Mouse (Mus musculus) megakaryocyte, embryonic 14.5 days (primary cell): ENCODE results near the gene Dgki.

Source experiments
- FLI1 ChIP-seq: IDR thresholded peaks from 2 replicates; pipeline ENCODE4 v1.6.1; 2012; ENCODE audit warnings: low read length, inconsistent platforms, mixed read lengths
- GATA1 ChIP-seq: IDR thresholded peaks from 3 replicates; pipeline ENCODE4 v1.6.1; 2012; ENCODE audit warnings: mixed read lengths, low read length, inconsistent platforms, borderline replicate concordance

- TF ChIP-seq GATA1 (no peak), FLI1 (no peak)
These were observed 37.5 kb downstream of the Dgki start for GRCm38 (mm10) chr6:37262486-37262885.
